Mouse (Mus musculus) testis, adult 2 months (tissue): ENCODE measurements around the gene Gm48551.

Experiments
- CTCF ChIP-seq: fragments of 200-500 bp; IDR thresholded peaks from 2 replicates; pipeline ENCODE4 v1.5.1; 2012; ENCODE audit warnings: low read depth, mild to moderate bottlenecking, inconsistent platforms, low read length, moderate library complexity; ENCODE audit not compliant: control insufficient read depth, insufficient read depth, insufficient replicate concordance
- POLR2A ChIP-seq: fragments of 200-500 bp; IDR thresholded peaks from 2 replicates; pipeline ENCODE4 v1.6.1; 2012; ENCODE audit warnings: low read depth, mild to moderate bottlenecking, inconsistent platforms, low read length, moderate library complexity; ENCODE audit not compliant: control insufficient read depth

DNA sequence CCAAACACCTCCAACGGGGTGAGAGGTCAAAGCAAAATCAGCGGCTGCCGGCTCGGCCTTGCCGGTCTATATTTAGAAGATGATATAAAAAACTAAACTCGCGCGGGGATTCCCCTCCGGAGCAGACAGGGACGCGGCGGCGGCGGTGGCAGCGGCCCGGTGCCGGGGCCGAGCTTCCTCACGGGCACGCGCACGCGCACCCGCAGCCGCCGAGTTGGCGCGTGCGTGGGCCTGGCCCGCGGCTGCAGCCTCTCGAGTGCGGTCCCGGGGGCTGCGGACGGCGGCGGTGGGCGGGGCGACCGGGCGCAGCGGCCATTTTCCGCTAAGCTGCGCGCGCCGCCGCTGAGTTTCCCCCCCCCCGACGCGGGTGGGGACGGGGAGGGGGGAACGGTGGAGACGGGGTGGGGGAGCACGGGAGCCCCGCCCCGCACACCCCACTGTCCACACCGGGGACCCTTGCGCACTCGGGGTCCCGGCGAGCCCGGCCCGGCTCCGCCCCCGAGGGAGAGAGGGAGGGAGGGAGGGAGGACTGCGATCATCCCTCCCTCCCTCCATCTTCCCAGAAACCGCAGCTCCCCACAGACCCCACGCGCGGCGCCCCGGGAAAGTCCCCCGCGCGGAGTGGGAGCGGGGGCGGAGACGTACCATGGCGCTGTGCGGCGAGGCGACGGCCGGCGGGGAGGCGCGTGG is 46.0 kb downstream of the Gm48551 start:
- TF ChIP-seq POLR2A (no peak; the same call in 1 of the 2 replicates), CTCF (no peak)
